17 mouse cellular contexts compared by ENCODE assay signal in the genomic region with DNA sequence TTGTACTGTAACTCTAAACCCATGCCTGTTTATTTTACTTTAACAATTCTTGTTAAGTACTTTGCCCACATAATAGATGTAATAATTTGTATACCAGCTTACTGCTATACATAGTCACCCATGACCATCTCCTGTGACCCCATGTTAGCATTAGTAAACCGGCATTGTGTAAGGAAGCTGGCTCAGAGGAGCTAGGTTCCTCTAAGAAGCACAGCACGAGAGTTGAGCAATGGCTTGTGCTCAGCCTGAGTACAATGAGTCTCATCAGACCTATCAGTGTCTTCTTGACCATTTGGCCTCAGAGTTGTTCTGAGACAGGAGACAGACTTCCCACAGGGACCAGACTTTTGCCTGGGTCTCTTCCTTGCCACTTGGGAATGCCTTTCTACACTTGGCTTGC.
DNase-seq lines count a peak whose midpoint lies in the region; ATAC-seq and TF ChIP-seq lines count a peak whose summit lies in the region.
"Had no signal": no experiment of that assay in that cellular context is flagged by ENCODE, and none has a peak within 500 bp of the region (broad histone marks: within the 10 kb centered on the region; RNA-seq: fewer than 3 reads in every experiment).

No protein-coding gene starts in this region.

- H3K27ac ChIP-seq in liver, embryonic 13.5 days, result no peak overlapping the region
- no peak overlapping the region for H3K27ac ChIP-seq in liver, embryonic 12.5 days
- H3K27ac ChIP-seq in bone marrow, adult 2 months (ENCODE audit: control insufficient read depth, insufficient read depth, low read depth, low read length, poor library complexity), result peak overlapping the region; percentile 58
- H3K27ac ChIP-seq in kidney, embryonic 16.5 days (ENCODE audit: low read length), result no peak overlapping the region
- H3K27ac ChIP-seq: forebrain, embryonic 15.5 days; heart, embryonic 15.5 days; hindbrain, embryonic 15.5 days had no signal

- 42% methylated on average over 2 of the region's 2 CpGs for WGBS in liver, embryonic 13.5 days (ENCODE audit: insufficient replicate concordance)
- 47% methylated on average over 2 of the region's 2 CpGs for WGBS in liver, embryonic 12.5 days (ENCODE audit: insufficient replicate concordance)
- WGBS in bone marrow, adult 2 months, result 29% methylated on average over 2 of the region's 2 CpGs
- 57% methylated on average over 2 of the region's 2 CpGs for WGBS in kidney, embryonic 16.5 days

- TF ChIP-seq CTCF in bone marrow, adult 2 months (IDR thresholded peaks at IDR 0.05; ENCODE audit: control insufficient read depth, insufficient read depth, low read length), result no peak

- no peak overlapping the region for H3K4me3 ChIP-seq in liver, embryonic 13.5 days (replicated peaks)
- no peak overlapping the region for H3K4me3 ChIP-seq in liver, embryonic 12.5 days
- no peak overlapping the region for H3K4me3 ChIP-seq in bone marrow, adult 2 months (replicated peaks; ENCODE audit: control insufficient read depth, low read depth, low read length)
- H3K4me3 ChIP-seq in kidney, embryonic 16.5 days (ENCODE audit: low read length), result no peak overlapping the region
- H3K4me3 ChIP-seq: forebrain, embryonic 15.5 days; heart, embryonic 15.5 days; hindbrain, embryonic 15.5 days had no signal

- no peak overlapping the region for H3K9ac ChIP-seq in liver, embryonic 13.5 days
- no peak overlapping the region for H3K9ac ChIP-seq in liver, embryonic 12.5 days
- H3K9ac ChIP-seq in kidney, embryonic 16.5 days (replicated peaks; ENCODE audit: low read length), result no peak overlapping the region
- H3K9ac ChIP-seq: forebrain, embryonic 15.5 days; heart, embryonic 15.5 days; hindbrain, embryonic 15.5 days had no signal

- no peak overlapping the region for H3K4me2 ChIP-seq in liver, embryonic 13.5 days
- no peak overlapping the region for H3K4me2 ChIP-seq in liver, embryonic 12.5 days
- no peak overlapping the region for H3K4me2 ChIP-seq in kidney, embryonic 16.5 days (replicated peaks; ENCODE audit: low read depth, low read length)
- H3K4me2 ChIP-seq: forebrain, embryonic 15.5 days; heart, embryonic 15.5 days; hindbrain, embryonic 15.5 days; midbrain, embryonic 11.5 days had no signal

- H3K4me1 ChIP-seq in liver, embryonic 13.5 days (replicated peaks), result no peaks in the 10 kb centered on the region
- H3K4me1 ChIP-seq in liver, embryonic 12.5 days, result 0 out of 2 replicates have a peak, but pooled peaks cover 3% of the 10 kb centered on the region
- H3K4me1 ChIP-seq in bone marrow, adult 2 months (ENCODE audit: control insufficient read depth, insufficient read depth, low read length), result peaks cover 6% of the 10 kb centered on the region; the same call in 1 of the 2 replicates
- H3K4me1 ChIP-seq in kidney, embryonic 16.5 days (ENCODE audit: insufficient read depth, low read length), result no peaks in the 10 kb centered on the region
- H3K4me1 ChIP-seq: heart, embryonic 15.5 days had no signal

- TF ChIP-seq POLR2A in bone marrow, adult 2 months (IDR thresholded peaks at IDR 0.05; ENCODE audit: borderline replicate concordance, control insufficient read depth, low read depth, low read length), result no peak

- no peak for DNase-seq in liver, embryonic 13.5 days
- DNase-seq in left cerebral cortex, adult 11 months (ENCODE audit: low spot score), result no peak
- DNase-seq: gastrocnemius, postnatal 36 days; heart, postnatal 4 days; kidney, adult 2 months; kidney, postnatal 10 days; lung, postnatal 4 days; retina, postnatal 1 day had no signal

- peak; percentile 34; the same call in 1 of the 2 replicates for ATAC-seq in liver, embryonic 13.5 days (ENCODE audit: low read depth)
- ATAC-seq in liver, embryonic 12.5 days, result no peak
- peak; percentile 25 to 59; a peak in 1 of 4 replicates for ATAC-seq in hematopoietic stem cell, adult 5-6 weeks (replicated peaks in 1 of 2; ENCODE audit: insufficient read depth in 1 of 2, low FRiP score in 2 of 2, low TSS enrichment in 1 of 2, low read depth in 1 of 2, poor library complexity in 2 of 2, severe bottlenecking in 2 of 2)
- ATAC-seq in monocyte, adult 5-6 weeks (replicated peaks; ENCODE audit: insufficient number of reproducible peaks, low FRiP score, low TSS enrichment, poor library complexity, severe bottlenecking), result peak; percentile 53
- no peak for ATAC-seq in kidney, embryonic 16.5 days (ENCODE audit: low FRiP score, low TSS enrichment)

- H3K36me3 ChIP-seq in liver, embryonic 13.5 days, result no peaks in the 10 kb centered on the region
- no peaks in the 10 kb centered on the region for H3K36me3 ChIP-seq in liver, embryonic 12.5 days
- H3K36me3 ChIP-seq in kidney, embryonic 16.5 days (ENCODE audit: insufficient read depth, low read length), result no peaks in the 10 kb centered on the region
- H3K36me3 ChIP-seq: forebrain, embryonic 15.5 days; heart, embryonic 15.5 days; hindbrain, embryonic 15.5 days had no signal

- H3K9me3 ChIP-seq in liver, embryonic 13.5 days (replicated peaks), result no peaks in the 10 kb centered on the region
- no peaks in the 10 kb centered on the region for H3K9me3 ChIP-seq in liver, embryonic 12.5 days (replicated peaks)
- H3K9me3 ChIP-seq in kidney, embryonic 16.5 days (ENCODE audit: low read length), result no peaks in the 10 kb centered on the region
- H3K9me3 ChIP-seq: forebrain, embryonic 15.5 days; heart, embryonic 15.5 days; hindbrain, embryonic 15.5 days had no signal

- no peaks in the 10 kb centered on the region for H3K27me3 ChIP-seq in liver, embryonic 13.5 days
- H3K27me3 ChIP-seq in liver, embryonic 12.5 days (replicated peaks), result no peaks in the 10 kb centered on the region
- H3K27me3 ChIP-seq in kidney, embryonic 16.5 days (ENCODE audit: insufficient read depth, low read length), result no peaks in the 10 kb centered on the region
- H3K27me3 ChIP-seq: heart, embryonic 15.5 days; hindbrain, embryonic 15.5 days had no signal

Comparison
In these comparisons a context has a peak if more than half of its experiments do, and no peak if none do; other contexts are left out.
1. ATAC-seq: peak in liver, embryonic 13.5 days (single experiment), hematopoietic stem cell, adult 5-6 weeks (2 of 2) and monocyte, adult 5-6 weeks (single experiment); none in liver, embryonic 12.5 days (single experiment) and kidney, embryonic 16.5 days (single experiment).